Mouse (Mus musculus) ovary, postnatal 14 days (tissue): ENCODE results near the gene Trit1.
A peak's percentile ranks its signal among the peaks of the same experiment; 100 is the strongest.

Experiments
- DNase-seq: peaks from one replicate; pipeline ENCODE4 v3.0.0; 2022; ENCODE audit warnings: low spot score

Gene Trit1

GRCm38 (mm10) chr4:123050681-123051211 lies 34.3 kb downstream of the Trit1 start:
- peak; percentile 82 for DNase-seq

- DNase-seq: no peak
These were observed 36.8 kb downstream of the Trit1 start for GRCm38 (mm10) chr4:123053179-123053578.

DNA sequence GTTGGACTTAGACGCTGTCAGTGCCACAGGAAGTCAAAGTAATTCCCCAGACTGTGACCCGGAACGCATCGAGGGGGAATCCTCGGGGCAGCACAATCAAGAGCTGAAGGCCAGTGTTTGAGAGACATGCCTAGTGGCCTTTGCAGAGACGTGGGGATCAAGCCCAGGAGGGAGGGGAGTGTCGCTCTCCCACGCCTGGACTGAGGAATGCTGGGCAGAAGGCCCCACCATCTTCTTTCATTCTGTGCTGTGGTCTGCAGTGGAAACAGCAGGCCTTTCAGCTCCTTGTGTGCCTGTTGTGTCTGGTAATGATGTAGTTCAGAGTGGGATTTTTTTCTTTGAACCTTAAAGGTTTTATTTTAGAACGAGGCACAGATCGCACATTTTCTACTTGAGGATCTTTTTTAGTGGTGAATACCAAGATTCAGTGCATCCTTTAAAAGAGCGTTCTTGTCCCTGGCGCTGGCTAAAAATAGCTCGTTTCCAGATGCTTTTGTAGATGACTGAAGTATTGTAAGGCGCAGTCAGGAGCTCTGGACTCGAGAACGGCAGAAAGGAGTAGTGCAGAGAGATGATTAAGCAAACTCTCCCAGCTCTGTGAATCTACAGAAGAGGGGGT lies 37.9 kb downstream of the Trit1 start:
- DNase-seq: no peak

- DNase-seq: no peak
These were observed 40.2 kb downstream of the Trit1 start for GRCm38 (mm10) chr4:123056560-123057109.

DNA sequence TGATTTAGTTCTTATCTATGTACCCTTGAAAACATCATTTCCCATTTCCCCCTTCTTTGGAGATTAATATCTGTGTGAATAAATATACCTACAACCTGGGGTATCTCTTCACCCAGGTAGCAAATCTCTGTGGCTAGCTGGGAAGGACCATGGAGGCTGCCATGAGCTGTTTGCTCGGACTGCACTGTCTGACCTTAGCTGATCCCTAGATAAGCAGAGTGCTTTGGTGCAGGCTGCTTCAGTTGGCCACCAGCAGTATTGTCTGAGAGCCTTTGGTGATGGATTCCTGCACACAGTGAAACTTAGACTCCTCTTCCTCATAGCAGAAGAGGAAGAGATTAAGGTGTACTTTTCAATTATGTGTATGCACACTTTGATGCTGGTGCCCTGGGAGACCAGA lies 41.6 kb downstream of the Trit1 start:
- DNase-seq: no peak

GRCm38 (mm10) chr4:123061744-123062143 lies 45.3 kb downstream of the Trit1 start:
- no peak for DNase-seq

DNA sequence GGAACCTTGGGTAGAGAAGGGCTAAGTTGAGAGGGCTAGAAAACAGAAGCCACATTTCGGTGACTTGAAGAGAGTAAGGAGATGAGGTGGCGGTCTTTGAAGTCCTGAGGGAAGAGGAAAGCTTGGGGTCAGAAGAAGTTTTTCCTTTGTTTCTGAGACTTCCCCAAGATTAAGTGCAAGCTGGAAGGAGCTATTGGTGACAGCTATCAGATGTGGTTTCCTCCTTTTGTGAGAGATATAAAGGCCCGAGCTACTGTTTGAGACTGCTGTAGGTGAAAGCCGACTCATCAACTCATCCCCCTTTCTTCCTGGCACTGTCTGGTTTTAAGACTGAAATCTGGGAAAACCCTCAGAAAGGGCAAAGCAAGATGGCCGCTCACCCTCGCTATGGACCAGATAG lies 52.2 kb downstream of the Trit1 start:
- DNase-seq: no peak

DNA sequence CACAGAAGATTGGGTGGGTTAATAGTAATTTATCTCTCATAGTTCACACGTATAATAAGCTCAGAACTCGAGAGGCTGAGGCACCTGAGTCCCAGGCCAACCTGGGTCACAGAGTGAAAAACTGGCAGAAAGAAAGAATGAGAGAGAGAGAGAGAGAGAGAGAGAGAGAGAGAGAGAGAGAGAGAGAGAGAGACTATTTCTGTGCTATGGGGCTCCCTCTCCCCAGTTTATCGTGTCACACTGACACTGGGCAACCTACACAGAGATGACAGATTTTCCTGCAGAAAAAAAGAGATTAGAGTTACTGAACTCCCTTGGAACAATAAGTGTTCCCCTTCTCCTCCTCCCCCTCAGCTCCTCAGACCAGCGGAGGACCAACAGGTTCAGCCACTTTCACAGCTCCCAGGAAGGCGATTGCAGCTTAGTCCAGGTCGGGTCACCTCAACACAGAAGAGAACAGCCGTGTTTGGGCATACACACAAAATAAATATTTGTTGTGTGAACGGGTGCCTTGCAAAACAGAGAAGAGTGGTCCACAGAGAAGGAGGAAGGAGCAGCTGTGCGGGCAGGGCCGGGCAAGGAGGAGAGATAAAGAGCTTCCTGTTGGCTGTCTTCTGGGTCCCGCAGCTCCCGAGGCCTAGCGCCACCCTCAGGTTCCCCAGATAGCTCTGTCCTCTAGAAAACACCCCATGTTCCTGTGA lies 55.0 kb downstream of the Trit1 start:
- peak; percentile 37 for DNase-seq

- DNase-seq: no peak
These were observed 60.5 kb downstream of the Trit1 start for GRCm38 (mm10) chr4:123076928-123077327.

DNA sequence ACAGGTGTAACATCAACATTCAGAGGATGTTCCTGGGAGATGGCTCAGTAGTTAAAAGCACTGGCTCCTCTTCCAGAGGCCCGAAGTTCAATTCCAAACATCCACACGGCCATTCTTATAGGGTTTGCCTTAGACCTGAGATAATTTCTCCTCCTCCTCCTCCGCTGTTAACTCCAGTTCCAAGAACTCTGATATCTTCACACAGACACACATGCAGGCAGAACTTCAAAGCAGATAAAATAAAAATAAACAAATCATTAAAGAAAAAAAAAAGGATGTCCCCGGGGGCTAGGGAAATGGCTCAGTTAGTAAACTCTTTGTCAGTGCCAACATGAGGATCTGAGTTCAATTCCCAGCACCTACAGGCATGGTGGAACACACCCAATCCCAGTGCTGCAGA lies 61.8 kb downstream of the Trit1 start:
- DNase-seq: no peak

GRCm38 (mm10) chr4:123080791-123081190 lies 64.4 kb downstream of the Trit1 start:
- DNase-seq: peak; percentile 70

- DNase-seq: peak; percentile 61
These were observed 66.1 kb downstream of the Trit1 start for GRCm38 (mm10) chr4:123082283-123083163.

DNA sequence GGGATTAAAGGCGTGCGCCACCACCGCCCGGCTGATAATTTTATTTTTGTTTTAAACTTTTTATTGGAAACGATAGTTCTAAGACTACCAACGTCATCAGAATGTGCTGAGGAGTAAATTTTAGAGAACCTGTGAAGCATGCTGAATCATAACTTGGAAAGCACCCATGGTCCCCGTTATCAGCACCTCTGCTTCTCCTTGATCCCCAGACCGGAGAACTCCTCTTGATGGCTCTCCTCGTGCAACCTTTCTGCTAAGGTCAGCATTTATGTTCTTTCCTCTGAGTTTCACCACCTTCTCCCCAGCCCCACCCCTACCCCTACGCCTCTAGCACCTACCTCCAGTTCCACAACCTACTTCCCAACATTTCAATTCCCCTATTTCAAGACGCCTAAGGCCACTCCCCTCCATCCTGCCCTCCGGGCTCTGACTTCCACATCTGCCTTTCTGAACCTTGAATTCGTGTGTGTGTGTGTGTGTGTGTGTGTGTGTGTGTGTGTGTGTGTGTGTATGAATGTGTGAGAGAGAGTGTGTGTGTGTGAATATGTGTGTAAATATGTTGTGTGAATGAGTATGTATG lies 67.0 kb downstream of the Trit1 start:
- no peak for DNase-seq

GRCm38 (mm10) chr4:123085290-123085689 lies 68.9 kb downstream of the Trit1 start:
- DNase-seq: no peak

DNA sequence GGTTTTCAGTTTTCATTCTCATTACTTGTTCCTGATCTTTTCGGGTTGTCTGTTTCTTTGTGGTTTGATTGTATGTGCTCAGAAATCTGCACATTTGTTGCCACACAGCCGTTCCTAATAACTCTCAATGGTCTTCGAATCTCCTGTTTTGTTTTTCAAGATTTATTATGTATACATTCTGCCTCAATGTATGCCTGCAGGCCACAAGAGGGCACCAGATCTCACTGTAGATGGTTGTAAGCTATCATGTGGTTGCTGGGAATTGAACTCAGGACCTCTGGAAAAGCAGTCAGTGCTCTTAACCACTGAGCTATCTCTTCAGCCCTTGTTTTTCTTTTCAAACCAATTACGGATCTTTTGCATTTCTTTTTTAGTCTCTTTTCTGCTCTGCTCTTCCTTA lies 70.0 kb downstream of the Trit1 start:
- DNase-seq: no peak

DNA sequence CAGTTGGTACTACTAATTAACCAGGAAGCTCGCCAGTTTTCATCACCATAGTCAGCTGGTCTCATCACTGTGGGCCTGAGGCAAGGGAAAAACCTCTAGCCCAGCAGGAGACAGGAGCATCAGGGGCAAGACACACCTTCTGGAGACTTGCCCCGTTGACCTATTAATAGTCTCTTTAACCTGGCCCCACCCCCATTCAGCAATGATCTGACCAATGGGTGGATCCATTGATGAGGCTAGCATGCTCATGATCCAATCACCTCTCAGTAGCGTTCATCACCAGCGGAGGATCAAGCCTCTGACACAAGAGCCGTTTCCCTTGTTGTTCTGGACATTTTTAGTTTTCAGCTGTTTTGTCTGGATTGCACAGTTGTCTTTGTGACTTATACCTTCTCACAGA lies 76.2 kb downstream of the Trit1 start:
- no peak for DNase-seq

DNA sequence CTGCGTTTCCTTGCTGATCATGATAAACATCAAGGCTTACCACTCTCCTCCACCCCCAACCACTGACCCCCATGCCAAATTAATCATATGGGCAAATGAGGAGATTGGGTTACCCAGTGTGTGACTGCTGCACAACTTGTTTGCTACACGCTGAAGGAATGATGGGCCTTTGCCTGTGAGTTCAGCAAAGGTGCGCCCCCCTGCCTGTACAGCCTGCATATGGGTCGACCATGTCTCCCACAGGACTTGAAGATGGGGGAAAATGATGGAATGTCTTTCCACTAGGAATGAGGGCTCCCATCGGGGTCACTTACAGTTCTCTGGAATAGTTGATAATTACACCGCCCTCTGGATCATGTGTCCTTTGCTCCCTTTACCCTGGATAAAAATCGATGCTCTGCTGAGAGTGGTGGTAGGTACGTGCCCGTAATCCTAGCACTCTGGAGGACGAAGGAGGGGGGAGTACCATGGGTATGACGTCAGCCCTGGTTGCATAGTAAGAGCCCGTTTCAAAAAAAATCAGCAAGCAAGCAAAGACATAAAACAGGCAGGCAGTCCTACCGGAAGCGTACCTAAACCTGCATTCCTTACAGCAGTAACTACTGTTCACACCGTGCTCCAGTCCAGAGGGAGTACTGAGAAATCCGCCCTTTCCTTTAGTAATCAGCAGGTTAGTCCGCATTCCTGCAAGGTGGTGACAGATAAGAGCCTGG lies 76.8 kb downstream of the Trit1 start:
- DNase-seq: no peak

DNA sequence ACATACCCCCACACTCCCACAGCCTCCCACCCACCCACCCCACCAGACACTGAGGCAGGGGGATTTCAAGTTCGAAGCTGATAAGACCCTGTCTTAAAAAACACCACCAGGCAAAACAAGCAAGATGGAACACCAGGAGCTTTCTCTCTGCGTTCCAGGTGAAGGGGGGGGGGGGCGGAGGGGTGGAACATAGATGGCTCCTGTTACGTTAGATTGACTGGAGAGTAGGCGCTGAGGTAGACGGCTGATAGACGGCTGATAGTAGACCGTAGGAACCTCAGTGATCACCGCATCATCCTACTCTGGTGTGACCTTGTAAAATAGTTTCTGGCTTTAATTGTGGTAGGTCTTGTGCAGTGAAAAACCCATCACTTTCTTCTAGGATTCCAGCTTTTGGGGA lies 77.5 kb downstream of the Trit1 start:
- DNase-seq: no peak
